Mouse (Mus musculus) neural tube, embryonic 12.5 days (tissue): ENCODE data around the gene Klhl36. TPM values are rescaled to one million over a fixed set of nuclear protein-coding genes. Genes with fewer than 3 reads are reported as not detected.
A peak's percentile ranks its signal among the peaks of the same experiment; 100 is the strongest.

Source experiments
- ATAC-seq: fragments of 200-750 bp; cut with Nextera tagmentation; 2 replicates; pipeline ENCODE4 v1.8.0; 2017; ENCODE audit warnings: low read depth, mild to moderate bottlenecking, moderate TSS enrichment, moderate library complexity; ENCODE audit not compliant: low FRiP score
- H3K27ac ChIP-seq: fragments of 300-500 bp; sonication (generic); 2 replicates; pipeline ENCODE4 v1.5.1; 2016
- H3K27me3 ChIP-seq: fragments of 300-500 bp; sonication (generic); replicated peaks from 2 replicates; pipeline ENCODE4 v1.6.1; 2016; ENCODE audit warnings: mild to moderate bottlenecking
- H3K36me3 ChIP-seq: fragments of 300-500 bp; sonication (generic); 2 replicates; pipeline ENCODE4 v1.6.1; 2016; ENCODE audit warnings: mild to moderate bottlenecking
- H3K4me1 ChIP-seq: fragments of 300-500 bp; sonication (generic); 2 replicates; pipeline ENCODE4 v1.6.1; 2016
- H3K4me2 ChIP-seq: fragments of 300-500 bp; sonication (generic); replicated peaks from 2 replicates; pipeline ENCODE4 v1.6.1; 2016; ENCODE audit warnings: mild to moderate bottlenecking
- H3K4me3 ChIP-seq: fragments of 300-500 bp; sonication (generic); 2 replicates; pipeline ENCODE4 v1.5.1; 2016
- H3K9ac ChIP-seq: fragments of 300-500 bp; sonication (generic); 2 replicates; pipeline ENCODE4 v1.6.1; 2016; ENCODE audit warnings: mild to moderate bottlenecking
- H3K9me3 ChIP-seq: fragments of 300-500 bp; sonication (generic); 2 replicates; pipeline ENCODE4 v1.6.1; 2016; ENCODE audit warnings: mild to moderate bottlenecking
- WGBS: fragments of 180-500 bp; shearing (Covaris S2); methylation state at CpG from one replicate; pipeline ENCODE4 v1.1.7; 2016; 5-methylcytosine and 5-hydroxymethylcytosine counted together
- polyA plus RNA-seq: library from polyadenylated mRNA; unstranded; fragments of >200 nt; fragmentation: Nextera tagmentation; extraction: Ambion mirVana; gene quantifications from 2 replicates; pipeline ENCODE4 v1.2.1, GENCODE M21; 2016

The Klhl36 gene
- 10.8 and 10.9 TPM in 2 replicates for polyA plus RNA-seq

- peaks cover 8% of the 10 kb centered on the region; the same call in 1 of the 2 replicates for H3K4me1 ChIP-seq
- ATAC-seq, result peak; percentile 93
- H3K9ac ChIP-seq, result peak within 1 kb of the TSS; percentile 80
- H3K4me2 ChIP-seq, result peak within 1 kb of the TSS; percentile 89
- H3K27ac ChIP-seq, result no peak within 1 kb of the TSS
- no peaks in the 10 kb centered on the region for H3K9me3 ChIP-seq
- WGBS, result under 1% methylated on average over 35 of the region's 35 CpGs
- no peaks in the 10 kb centered on the region for H3K36me3 ChIP-seq
- peaks cover 5% of the 10 kb centered on the region for H3K27me3 ChIP-seq
- peak within 1 kb of the TSS; percentile 70 for H3K4me3 ChIP-seq
Measured at GRCm38 (mm10) chr8:119861706-119862389, at the start of gene Klhl36. TSS of gene Klhl36 (plus strand) at chr8:119862266.

GRCm38 (mm10) chr8:119812650-119813431, 49.2 kb upstream of the Klhl36 start:
- no peak for ATAC-seq
- Histone ChIP-seq H3K4me3 (no peak overlapping the region), H3K9me3 (no peaks in the 10 kb centered on the region), H3K27ac (no peak overlapping the region), H3K27me3 (no peaks in the 10 kb centered on the region), H3K9ac (no peak overlapping the region), H3K36me3 (peaks cover 15% of the 10 kb centered on the region), H3K4me1 (peaks cover 49% of the 10 kb centered on the region), H3K4me2 (no peak overlapping the region)
- 79% methylated on average over 12 of the region's 12 CpGs for WGBS

- Histone ChIP-seq H3K27ac (no peak overlapping the region), H3K9me3 (no peaks in the 10 kb centered on the region), H3K4me3 (no peak overlapping the region), H3K27me3 (no peaks in the 10 kb centered on the region), H3K4me1 (peaks cover 32% of the 10 kb centered on the region), H3K4me2 (no peak overlapping the region), H3K36me3 (peaks cover 24% of the 10 kb centered on the region), H3K9ac (no peak overlapping the region)
- ATAC-seq, result no peak
- 82% methylated on average over 6 of the region's 6 CpGs for WGBS
Measured at GRCm38 (mm10) chr8:119816219-119816618, 45.8 kb upstream of the Klhl36 start.

GRCm38 (mm10) chr8:119817446-119817845, 44.6 kb upstream of the Klhl36 start:
- no peak overlapping the region for H3K4me2 ChIP-seq
- H3K27me3 ChIP-seq, result no peaks in the 10 kb centered on the region
- WGBS, result 33% methylated on average over 12 of the region's 12 CpGs
- H3K9me3 ChIP-seq, result no peaks in the 10 kb centered on the region
- H3K36me3 ChIP-seq, result peaks cover 35% of the 10 kb centered on the region
- no peak overlapping the region for H3K4me3 ChIP-seq
- H3K4me1 ChIP-seq, result peaks cover 20% of the 10 kb centered on the region
- H3K27ac ChIP-seq, result no peak overlapping the region
- ATAC-seq, result no peak
- no peak overlapping the region for H3K9ac ChIP-seq

GRCm38 (mm10) chr8:119819316-119819715, 42.8 kb upstream of the Klhl36 start:
- H3K9ac ChIP-seq, result no peak overlapping the region
- no peak overlapping the region for H3K27ac ChIP-seq
- H3K36me3 ChIP-seq, result peaks cover 38% of the 10 kb centered on the region
- ATAC-seq, result no peak
- H3K9me3 ChIP-seq, result no peaks in the 10 kb centered on the region
- no peak overlapping the region for H3K4me3 ChIP-seq
- peaks cover 11% of the 10 kb centered on the region; the same call in 1 of the 2 replicates for H3K4me1 ChIP-seq
- 67% methylated on average over 7 of the region's 7 CpGs for WGBS
- H3K4me2 ChIP-seq, result no peak overlapping the region
- H3K27me3 ChIP-seq, result no peaks in the 10 kb centered on the region

GRCm38 (mm10) chr8:119819976-119820375, 42.1 kb upstream of the Klhl36 start:
- H3K9ac ChIP-seq, result no peak overlapping the region
- H3K27ac ChIP-seq, result no peak overlapping the region
- H3K9me3 ChIP-seq, result no peaks in the 10 kb centered on the region
- H3K4me3 ChIP-seq, result no peak overlapping the region
- WGBS, result 92% methylated on average over 8 of the region's 8 CpGs
- no peak for ATAC-seq
- no peaks in the 10 kb centered on the region for H3K27me3 ChIP-seq
- peaks cover 38% of the 10 kb centered on the region for H3K36me3 ChIP-seq
- H3K4me2 ChIP-seq, result no peak overlapping the region
- peaks cover 11% of the 10 kb centered on the region; the same call in 1 of the 2 replicates for H3K4me1 ChIP-seq

GRCm38 (mm10) chr8:119821691-119822090, 40.4 kb upstream of the Klhl36 start:
- no peak overlapping the region for H3K4me2 ChIP-seq
- H3K4me3 ChIP-seq, result no peak overlapping the region
- no peak for ATAC-seq
- 96% methylated on average over 6 of the region's 6 CpGs for WGBS
- H3K27ac ChIP-seq, result no peak overlapping the region
- no peaks in the 10 kb centered on the region for H3K9me3 ChIP-seq
- peaks cover 11% of the 10 kb centered on the region; the same call in 1 of the 2 replicates for H3K4me1 ChIP-seq
- no peaks in the 10 kb centered on the region for H3K27me3 ChIP-seq
- H3K36me3 ChIP-seq, result peaks cover 34% of the 10 kb centered on the region
- H3K9ac ChIP-seq, result no peak overlapping the region

GRCm38 (mm10) chr8:119823278-119823677, 38.8 kb upstream of the Klhl36 start:
- no peaks in the 10 kb centered on the region for H3K27me3 ChIP-seq
- H3K36me3 ChIP-seq, result peaks cover 34% of the 10 kb centered on the region
- H3K9ac ChIP-seq, result no peak overlapping the region
- H3K9me3 ChIP-seq, result no peaks in the 10 kb centered on the region
- peaks cover 16% of the 10 kb centered on the region for H3K4me1 ChIP-seq
- 97% methylated on average over 9 of the region's 9 CpGs for WGBS
- no peak overlapping the region for H3K4me3 ChIP-seq
- no peak overlapping the region for H3K27ac ChIP-seq
- ATAC-seq, result no peak
- H3K4me2 ChIP-seq, result no peak overlapping the region

GRCm38 (mm10) chr8:119824100-119824499, 38.0 kb upstream of the Klhl36 start:
- Histone ChIP-seq H3K4me3 (no peak overlapping the region), H3K4me2 (no peak overlapping the region), H3K9me3 (no peaks in the 10 kb centered on the region), H3K27ac (no peak overlapping the region), H3K4me1 (peaks cover 24% of the 10 kb centered on the region), H3K9ac (no peak overlapping the region), H3K27me3 (no peaks in the 10 kb centered on the region), H3K36me3 (peaks cover 30% of the 10 kb centered on the region)
- 46% methylated on average over 4 of the region's 4 CpGs for WGBS
- ATAC-seq, result no peak

GRCm38 (mm10) chr8:119824809-119825273, 37.2 kb upstream of the Klhl36 start:
- no peaks in the 10 kb centered on the region for H3K27me3 ChIP-seq
- H3K9me3 ChIP-seq, result no peaks in the 10 kb centered on the region
- no peak for ATAC-seq
- peaks cover 27% of the 10 kb centered on the region for H3K36me3 ChIP-seq
- no peak overlapping the region for H3K9ac ChIP-seq
- no peak overlapping the region for H3K27ac ChIP-seq
- H3K4me1 ChIP-seq, result peaks cover 32% of the 10 kb centered on the region
- no peak overlapping the region for H3K4me2 ChIP-seq
- no peak overlapping the region for H3K4me3 ChIP-seq
- 78% methylated on average over 11 of the region's 11 CpGs for WGBS

GRCm38 (mm10) chr8:119825950-119826730, 35.9 kb upstream of the Klhl36 start:
- no peak overlapping the region for H3K9ac ChIP-seq
- H3K4me2 ChIP-seq, result no peak overlapping the region
- H3K36me3 ChIP-seq, result peaks cover 14% of the 10 kb centered on the region
- no peak overlapping the region for H3K4me3 ChIP-seq
- ATAC-seq, result no peak
- no peaks in the 10 kb centered on the region for H3K27me3 ChIP-seq
- peaks cover 45% of the 10 kb centered on the region for H3K4me1 ChIP-seq
- H3K9me3 ChIP-seq, result no peaks in the 10 kb centered on the region
- H3K27ac ChIP-seq, result no peak overlapping the region
- 87% methylated on average over 19 of the region's 19 CpGs for WGBS

GRCm38 (mm10) chr8:119826982-119827381, 35.1 kb upstream of the Klhl36 start:
- Histone ChIP-seq H3K27ac (no peak overlapping the region), H3K9me3 (no peaks in the 10 kb centered on the region), H3K4me2 (no peak overlapping the region), H3K9ac (no peak overlapping the region), H3K4me1 (peaks cover 53% of the 10 kb centered on the region), H3K27me3 (no peaks in the 10 kb centered on the region), H3K36me3 (peaks cover 7% of the 10 kb centered on the region), H3K4me3 (no peak overlapping the region)
- no peak for ATAC-seq
- WGBS, result 72% methylated on average over 5 of the region's 5 CpGs
